ENCODE assay signal across 15 mouse cellular contexts in genomic region chr15:5446756-5447314, GRCm38 (mm10).
DNase-seq lines count a peak whose midpoint lies in the region; ATAC-seq and TF ChIP-seq lines count a peak whose summit lies in the region.
"Had no signal": no experiment of that assay in that cellular context is flagged by ENCODE, and none has a peak within 500 bp of the region (broad histone marks: within the 10 kb centered on the region; RNA-seq: fewer than 3 reads in every experiment).

No protein-coding gene starts in this region.

- TF ChIP-seq POLR2A in bone marrow, adult 2 months (IDR thresholded peaks at IDR 0.05; ENCODE audit: borderline replicate concordance, control insufficient read depth, low read depth, low read length), result no peak

- DNase-seq in layer of hippocampus, adult 9-11 months, result peak; percentile 6
- no peak for DNase-seq in layer of hippocampus, adult 2 months (ENCODE audit: low spot score in 2 of 2)
- DNase-seq in CD4-positive helper T cell, adult 2 months (ENCODE audit: low read depth, low spot score), result peak; percentile 22
- DNase-seq in monocyte, adult 2 months (ENCODE audit: low read depth in 1 of 2, low spot score in 2 of 2), result peak; percentile 42 to 66
- no peak for DNase-seq in left cerebral cortex, postnatal 4 days
- DNase-seq: adrenal gland, adult 2 months; cerebellum, adult 9-11 months; right cerebral cortex, adult 18-20 months had no signal

- H3K27ac ChIP-seq in layer of hippocampus, adult 2 months, result no peak overlapping the region
- 0 out of 2 replicates have a peak overlapping the region, but pooled peaks have one; percentile 30 for H3K27ac ChIP-seq in bone marrow, adult 2 months (ENCODE audit: control insufficient read depth, insufficient read depth, low read depth, low read length, poor library complexity)
- no peak overlapping the region for H3K27ac ChIP-seq in hindbrain, embryonic 16.5 days (ENCODE audit: low read depth, low read length)
- H3K27ac ChIP-seq in midbrain, embryonic 13.5 days, result no peak overlapping the region
- H3K27ac ChIP-seq: embryonic facial prominence, embryonic 12.5 days; kidney, postnatal 0 days; neural tube, embryonic 13.5 days had no signal

- H3K4me1 ChIP-seq in bone marrow, adult 2 months (ENCODE audit: control insufficient read depth, insufficient read depth, low read length), result 0 out of 2 replicates have a peak, but pooled peaks cover 2% of the 10 kb centered on the region
- H3K4me1 ChIP-seq in hindbrain, embryonic 16.5 days (ENCODE audit: control insufficient read depth, insufficient read depth, low read depth, low read length), result no peaks in the 10 kb centered on the region
- no peaks in the 10 kb centered on the region for H3K4me1 ChIP-seq in midbrain, embryonic 13.5 days (replicated peaks)
- H3K4me1 ChIP-seq: embryonic facial prominence, embryonic 12.5 days; neural tube, embryonic 13.5 days had no signal

- H3K4me3 ChIP-seq in layer of hippocampus, adult 2 months, result no peak overlapping the region
- H3K4me3 ChIP-seq in bone marrow, adult 2 months (replicated peaks; ENCODE audit: control insufficient read depth, low read depth, low read length), result no peak overlapping the region
- no peak overlapping the region for H3K4me3 ChIP-seq in hindbrain, embryonic 16.5 days (ENCODE audit: low read length)
- H3K4me3 ChIP-seq in midbrain, embryonic 13.5 days (replicated peaks), result no peak overlapping the region
- H3K4me3 ChIP-seq: embryonic facial prominence, embryonic 12.5 days; neural tube, embryonic 13.5 days had no signal

- ATAC-seq in hindbrain, embryonic 16.5 days, result no peak
- no peak for ATAC-seq in midbrain, embryonic 13.5 days

- intact Hi-C loops in left cerebral cortex, postnatal 4 days (cut with DNase I), result no loop called here

- no peak overlapping the region for H3K4me2 ChIP-seq in hindbrain, embryonic 16.5 days (ENCODE audit: low read length)
- no peak overlapping the region for H3K4me2 ChIP-seq in midbrain, embryonic 13.5 days (replicated peaks)
- H3K4me2 ChIP-seq: embryonic facial prominence, embryonic 12.5 days; midbrain, embryonic 11.5 days; neural tube, embryonic 13.5 days had no signal

- no peaks in the 10 kb centered on the region for H3K36me3 ChIP-seq in hindbrain, embryonic 16.5 days (ENCODE audit: control insufficient read depth, insufficient read depth, low read length)
- H3K36me3 ChIP-seq in midbrain, embryonic 13.5 days, result no peaks in the 10 kb centered on the region
- H3K36me3 ChIP-seq: embryonic facial prominence, embryonic 12.5 days; neural tube, embryonic 13.5 days had no signal

- no peaks in the 10 kb centered on the region for H3K27me3 ChIP-seq in hindbrain, embryonic 16.5 days (replicated peaks; ENCODE audit: control insufficient read depth, insufficient read depth, low read length)
- H3K27me3 ChIP-seq in midbrain, embryonic 13.5 days, result no peaks in the 10 kb centered on the region
- H3K27me3 ChIP-seq: embryonic facial prominence, embryonic 12.5 days; neural tube, embryonic 13.5 days had no signal

- 15% methylated on average over 4 of the region's 4 CpGs for WGBS in bone marrow, adult 2 months
- WGBS in hindbrain, embryonic 16.5 days, result 69% methylated on average over 4 of the region's 4 CpGs
- 77% methylated on average over 4 of the region's 4 CpGs for WGBS in midbrain, embryonic 13.5 days

- no peak overlapping the region for H3K9ac ChIP-seq in hindbrain, embryonic 16.5 days (ENCODE audit: low read depth, low read length)
- no peak overlapping the region for H3K9ac ChIP-seq in midbrain, embryonic 13.5 days (replicated peaks)
- H3K9ac ChIP-seq: embryonic facial prominence, embryonic 12.5 days; neural tube, embryonic 13.5 days had no signal

- no peaks in the 10 kb centered on the region for H3K9me3 ChIP-seq in hindbrain, embryonic 16.5 days (ENCODE audit: control insufficient read depth, low read length)
- no peaks in the 10 kb centered on the region for H3K9me3 ChIP-seq in midbrain, embryonic 13.5 days
- H3K9me3 ChIP-seq: embryonic facial prominence, embryonic 12.5 days; neural tube, embryonic 13.5 days had no signal

- no peak for TF ChIP-seq CTCF in layer of hippocampus, adult 2 months (conservative IDR thresholded peaks at IDR 0.05)
- TF ChIP-seq CTCF in bone marrow, adult 2 months (IDR thresholded peaks at IDR 0.05; ENCODE audit: control insufficient read depth, insufficient read depth, low read length), result no peak

Comparison
In these comparisons a context has a peak if more than half of its experiments do, and no peak if none do; other contexts are left out.
1. DNase-seq: peak in layer of hippocampus, adult 9-11 months (single experiment), CD4-positive helper T cell, adult 2 months (single experiment) and monocyte, adult 2 months (2 of 2); none in layer of hippocampus, adult 2 months (0 of 2) and left cerebral cortex, postnatal 4 days (single experiment).